Mouse (Mus musculus): Measurements from ENCODE around the gene Jmy. TPM values are rescaled to one million over a fixed set of nuclear protein-coding genes. Genes with fewer than 3 reads are reported as not detected.
"Not testable (repeated sequence)": the region's sequence is repeated elsewhere in the genome, so short reads cannot be mapped to it uniquely, and the experiment has no call there.

The Jmy gene
- 10 to 100 TPM; 46.3 to 46.7 TPM for total RNA-seq (2021)

GRCm38 (mm10) chr13:93499167-93499972 lies at the start of gene Jmy:
Gene Jmy (minus strand): TSS chr13:93499808.
- peak; percentile 86 to 88 for DNase-seq
- intact Hi-C loops (cut with DNase I), result loop anchor here (2.0 to 5.0 kb wide), 2 partner anchors 113 to 195 kb away; no protein-coding TSS in a partner anchor

- no peak for DNase-seq
- intact Hi-C loops (cut with DNase I), result no loop called here
Measured at GRCm38 (mm10) chr13:93547641-93548040, 48.0 kb upstream of the Jmy start.

- intact Hi-C loops (cut with DNase I), result no loop called here
- no peak for DNase-seq
Measured at GRCm38 (mm10) chr13:93546011-93546410, 46.4 kb upstream of the Jmy start.

GRCm38 (mm10) chr13:93544274-93544673 lies 44.7 kb upstream of the Jmy start:
- intact Hi-C loops (cut with DNase I), result no loop called here
- DNase-seq, result no peak

GRCm38 (mm10) chr13:93539311-93539710 lies 39.7 kb upstream of the Jmy start:
- intact Hi-C loops (cut with DNase I), result no loop called here

GRCm38 (mm10) chr13:93518753-93519319 lies 19.2 kb upstream of the Jmy start:
- intact Hi-C loops (cut with DNase I), result no loop called here
- no peak for DNase-seq

More at GRCm38 (mm10) chr13:93539311-93539710, 39.7 kb upstream of the Jmy start:
- no peak for DNase-seq

- intact Hi-C loops (cut with DNase I), result no loop called here
- DNase-seq, result no peak
Measured at GRCm38 (mm10) chr13:93517223-93517622, 17.6 kb upstream of the Jmy start.

GRCm38 (mm10) chr13:93514000-93514795 lies 14.6 kb upstream of the Jmy start:
- intact Hi-C loops (cut with DNase I), result no loop called here
- no peak for DNase-seq

GRCm38 (mm10) chr13:93510447-93511180 lies 11.0 kb upstream of the Jmy start:
- no peak for DNase-seq
- intact Hi-C loops (cut with DNase I), result no loop called here

GRCm38 (mm10) chr13:93506920-93507319 lies 7.3 kb upstream of the Jmy start:
- not testable (repeated sequence) for DNase-seq
- intact Hi-C loops (cut with DNase I), result loop anchor here (10.0 kb wide), 1 partner anchor 312 kb away; the partner anchor contains the start of gene Tent2

GRCm38 (mm10) chr13:93501724-93502123 lies 2.1 kb upstream of the Jmy start:
- intact Hi-C loops (cut with DNase I), result loop anchor here (10.0 kb wide), 1 partner anchor 307 kb away; the partner anchor contains the start of gene Tent2

GRCm38 (mm10) chr13:93499973-93500633 lies 495 bp upstream of the Jmy start:
- intact Hi-C loops (cut with DNase I), result loop anchor here (2.0 to 10.0 kb wide), 3 partner anchors 112 to 305 kb away; partner anchors contain the start of gene Tent2

More at GRCm38 (mm10) chr13:93501724-93502123, 2.1 kb upstream of the Jmy start:
- no peak for DNase-seq

GRCm38 (mm10) chr13:93498211-93499166 lies 1.1 kb downstream of the Jmy start:
- peak; percentile 42 to 58 for DNase-seq
- intact Hi-C loops (cut with DNase I), result loop anchor here (2.0 to 5.0 kb wide), 2 partner anchors 114 to 194 kb away; no protein-coding TSS in a partner anchor

More at GRCm38 (mm10) chr13:93499973-93500633, 495 bp upstream of the Jmy start:
- DNase-seq, result no peak

GRCm38 (mm10) chr13:93496977-93497376 lies 2.6 kb downstream of the Jmy start:
- no peak for DNase-seq
- intact Hi-C loops (cut with DNase I), result loop anchor here (5.0 kb wide), 1 partner anchor 115 kb away; no protein-coding TSS in a partner anchor

- no peak for DNase-seq
- intact Hi-C loops (cut with DNase I), result no loop called here
Measured at GRCm38 (mm10) chr13:93488510-93488909, 11.1 kb downstream of the Jmy start.

- intact Hi-C loops (cut with DNase I), result no loop called here
- no peak for DNase-seq
Measured at GRCm38 (mm10) chr13:93487734-93488133, 11.9 kb downstream of the Jmy start.

GRCm38 (mm10) chr13:93484276-93484675 lies 15.3 kb downstream of the Jmy start:
- intact Hi-C loops (cut with DNase I), result no loop called here
- no peak for DNase-seq

GRCm38 (mm10) chr13:93481110-93481509 lies 18.5 kb downstream of the Jmy start:
- intact Hi-C loops (cut with DNase I), result no loop called here
- no peak for DNase-seq

Data from heart, postnatal 36 days (tissue).